Mouse (Mus musculus) gastrocnemius, postnatal 25 days (tissue): ENCODE results near the gene Duxbl1. TPM values are rescaled to one million over a fixed set of nuclear protein-coding genes. Genes with fewer than 3 reads are reported as not detected.
"Not testable (repeated sequence)": the region's sequence is repeated elsewhere in the genome, so short reads cannot be mapped to it uniquely, and the experiment has no call there.

ENCODE experiments used
- DNase-seq: peaks from one replicate; pipeline ENCODE4 v3.0.0; 2022
- long read RNA-seq, 2 experiments: library from polyadenylated mRNA; stranded (forward); transcript quantifications; one replicate each; pipeline ENCODE4 v2.0.0; 2021
- total RNA-seq, 2 experiments: library from RNA; stranded (reverse); gene quantifications; 1 replicate in 1 of 2; 2 replicates in 1 of 2; pipeline ENCODE4 v1.2.3; 2021

Gene Duxbl1
- total RNA-seq = under 1 TPM; 0.38 to 0.46 TPM
- long read RNA-seq, experiment 1 = 0 reads
- long read RNA-seq, experiment 2 = 0 reads

- DNase-seq = not testable (repeated sequence)
Measured at GRCm38 (mm10) chr14:25978371-25979241, at the start of gene Duxbl1. Duxbl1 (plus strand) TSS chr14:25978577.

GRCm38 (mm10) chr14:25936867-25937630 lies 41.3 kb upstream of the Duxbl1 start:
- DNase-seq = not testable (repeated sequence)

GRCm38 (mm10) chr14:25938004-25938403 lies 40.4 kb upstream of the Duxbl1 start, which contains the start of gene Cphx1:
Cphx1 (plus strand) TSS chr14:25938304.
- DNase-seq = not testable (repeated sequence)

GRCm38 (mm10) chr14:25957861-25958260 lies 20.5 kb upstream of the Duxbl1 start:
- DNase-seq = not testable (repeated sequence)

- DNase-seq = not testable (repeated sequence)
Measured at GRCm38 (mm10) chr14:25979242-25979941, 1.0 kb downstream of the Duxbl1 start.

GRCm38 (mm10) chr14:25981880-25982279 lies 3.5 kb downstream of the Duxbl1 start:
- not testable (repeated sequence) for DNase-seq

- not testable (repeated sequence) for DNase-seq
Measured at GRCm38 (mm10) chr14:26007462-26007861, 29.1 kb downstream of the Duxbl1 start.

- DNase-seq = not testable (repeated sequence)
Measured at GRCm38 (mm10) chr14:26016414-26016813, 38.0 kb downstream of the Duxbl1 start.

GRCm38 (mm10) chr14:26021555-26021954 lies 43.2 kb downstream of the Duxbl1 start:
- DNase-seq = not testable (repeated sequence)

GRCm38 (mm10) chr14:26022831-26023230 lies 44.5 kb downstream of the Duxbl1 start:
- DNase-seq = not testable (repeated sequence)

- DNase-seq = not testable (repeated sequence)
Measured at GRCm38 (mm10) chr14:26025653-26026052, 47.3 kb downstream of the Duxbl1 start.

- DNase-seq = not testable (repeated sequence)
Measured at GRCm38 (mm10) chr14:26034364-26034763, 56.0 kb downstream of the Duxbl1 start.

- not testable (repeated sequence) for DNase-seq
Measured at GRCm38 (mm10) chr14:26035439-26035838, 57.1 kb downstream of the Duxbl1 start.

Other genes with a start within 250 kb of the Duxbl1 start
- 10 to 100 TPM; 41.5 to 45.0 TPM for gene Zcchc24, start 209.5 kb upstream of the Duxbl1 start, total RNA-seq
- gene Anxa11, start 136.4 kb upstream of the Duxbl1 start, total RNA-seq = 10 to 100 TPM; 79.2 to 96.7 TPM
- 1 to 10 TPM; 1.8 to 2.7 TPM for gene Plac9a, start 75.5 kb upstream of the Duxbl1 start, total RNA-seq
- under 1 TPM; 0.15 to 0.86 TPM for gene Tmem254a, start 50.9 kb upstream of the Duxbl1 start, total RNA-seq
- not detected for gene Cphx1, start 40.3 kb upstream of the Duxbl1 start, total RNA-seq
- gene Gm9780, start 64.1 kb downstream of the Duxbl1 start, total RNA-seq = 10 to 100 TPM in 1 of 2 experiments, 1 to 10 TPM in 1; 7.9 to 12.5 TPM
- gene Tmem254c, start 88.8 kb downstream of the Duxbl1 start, total RNA-seq = 1 to 10 TPM; 5.5 to 7.2 TPM
- not detected for gene Cphx2, start 102.9 kb downstream of the Duxbl1 start, total RNA-seq
- gene Cphx3, start 103.7 kb downstream of the Duxbl1 start, total RNA-seq = not detected
- not detected for gene Duxbl2, start 139.8 kb downstream of the Duxbl1 start, total RNA-seq
- gene Plac9b, start 203.9 kb downstream of the Duxbl1 start, total RNA-seq = 10 to 100 TPM; 26.0 to 59.2 TPM
- gene Tmem254b, start 228.5 kb downstream of the Duxbl1 start, total RNA-seq = 1 to 10 TPM in 1 of 2 experiments, under 1 TPM in 1; 0.84 to 1.3 TPM